In the genomic region with DNA sequence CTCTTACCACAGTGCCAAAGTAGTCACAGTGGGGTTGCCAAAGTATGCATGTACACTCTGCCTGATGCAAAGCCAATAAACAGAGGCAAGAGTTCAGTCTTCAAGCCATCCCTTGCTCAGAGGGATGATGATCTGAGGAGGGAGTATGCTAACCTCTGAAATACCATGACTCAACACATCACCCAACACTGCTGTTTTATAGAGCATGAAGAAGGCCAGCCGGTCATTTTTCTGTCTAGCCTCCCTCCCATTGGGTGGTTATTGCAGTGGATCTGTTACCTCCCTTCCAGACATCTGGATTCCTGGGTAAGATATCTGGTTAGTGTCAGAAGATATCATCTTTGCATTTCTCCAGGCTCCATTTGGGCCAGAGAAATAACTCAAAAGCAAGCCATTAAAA, we compare ENCODE assay signal across 24 mouse cellular contexts. TPM values are rescaled to one million over a fixed set of nuclear protein-coding genes. Genes with fewer than 3 reads are reported as not detected.
DNase-seq lines count a peak whose midpoint lies in the region; ATAC-seq and TF ChIP-seq lines count a peak whose summit lies in the region.
"Had no signal": no experiment of that assay in that cellular context is flagged by ENCODE, and none has a peak within 500 bp of the region (broad histone marks: within the 10 kb centered on the region; RNA-seq: fewer than 3 reads in every experiment).

No protein-coding gene starts in this region.

- H3K4me3 ChIP-seq in intestine, embryonic 14.5 days (ENCODE audit: low read depth, low read length): no peak overlapping the region
- H3K4me3 ChIP-seq in intestine, postnatal 0 days (ENCODE audit: low read depth, low read length): no peak overlapping the region
- no peak overlapping the region for H3K4me3 ChIP-seq in kidney, embryonic 15.5 days (replicated peaks)
- H3K4me3 ChIP-seq in kidney, postnatal 0 days (replicated peaks; ENCODE audit: low read depth, low read length): no peak overlapping the region
- H3K4me3 ChIP-seq: embryonic facial prominence, embryonic 12.5 days; embryonic facial prominence, embryonic 15.5 days; erythroblast, embryonic 14.5 days; forebrain, embryonic 10.5 days; forebrain, embryonic 12.5 days had no signal

- ATAC-seq in intestine, embryonic 14.5 days (replicated peaks; ENCODE audit: low FRiP score, low TSS enrichment, low read depth): peak; percentile 43; the same call in 1 of the 2 replicates
- no peak for ATAC-seq in intestine, postnatal 0 days
- peak; percentile 83 for ATAC-seq in kidney, embryonic 15.5 days (replicated peaks; ENCODE audit: low FRiP score)
- peak; percentile 63 for ATAC-seq in kidney, postnatal 0 days (replicated peaks; ENCODE audit: low FRiP score, low read depth)
- ATAC-seq: forebrain, embryonic 14.5 days; forebrain, embryonic 16.5 days had no signal

- no peaks in the 10 kb centered on the region for H3K27me3 ChIP-seq in intestine, embryonic 14.5 days (replicated peaks; ENCODE audit: control insufficient read depth, insufficient read depth, low read length)
- no peaks in the 10 kb centered on the region for H3K27me3 ChIP-seq in intestine, postnatal 0 days (replicated peaks; ENCODE audit: control insufficient read depth, insufficient read depth, low read length)
- H3K27me3 ChIP-seq in kidney, embryonic 15.5 days: no peaks in the 10 kb centered on the region
- no peaks in the 10 kb centered on the region for H3K27me3 ChIP-seq in kidney, postnatal 0 days (ENCODE audit: insufficient read depth, low read length)
- H3K27me3 ChIP-seq: embryonic facial prominence, embryonic 12.5 days; embryonic facial prominence, embryonic 15.5 days; forebrain, embryonic 12.5 days had no signal

- H3K9ac ChIP-seq in intestine, embryonic 14.5 days (ENCODE audit: low read length): no peak overlapping the region
- H3K9ac ChIP-seq in intestine, postnatal 0 days (ENCODE audit: low read depth, low read length): no peak overlapping the region
- no peak overlapping the region for H3K9ac ChIP-seq in kidney, embryonic 15.5 days
- no peak overlapping the region for H3K9ac ChIP-seq in kidney, postnatal 0 days (ENCODE audit: low read depth, low read length)
- H3K9ac ChIP-seq: embryonic facial prominence, embryonic 12.5 days; embryonic facial prominence, embryonic 15.5 days; forebrain, embryonic 12.5 days had no signal

- WGBS in intestine, embryonic 14.5 days: 45% methylated on average over 1 of the region's 1 CpGs
- 73% methylated on average over 1 of the region's 1 CpGs for WGBS in intestine, postnatal 0 days
- 36% methylated on average over 1 of the region's 1 CpGs for WGBS in kidney, embryonic 15.5 days
- 24% methylated on average over 1 of the region's 1 CpGs for WGBS in kidney, postnatal 0 days

- no peak for DNase-seq in intestine, embryonic 14.5 days (ENCODE audit: low spot score)
- no peak for DNase-seq in kidney, postnatal 25 days
- peak; percentile 50 for DNase-seq in kidney, postnatal 0 days (ENCODE audit: low spot score)
- no peak for DNase-seq in kidney, postnatal 36 days
- DNase-seq: adrenal gland, adult 2 months; adrenal gland, postnatal 10 days; adrenal gland, postnatal 25 days; cerebellum, adult 11 months; cerebellum, adult 18-20 months; cerebellum, adult 8-10 months; cerebellum, adult 9-11 months; cerebellum, postnatal 14 days; cerebellum, postnatal 36 days; embryo, embryonic 11 days had no signal

- no peak overlapping the region for H3K4me2 ChIP-seq in intestine, embryonic 14.5 days (ENCODE audit: low read length)
- no peak overlapping the region for H3K4me2 ChIP-seq in intestine, postnatal 0 days (replicated peaks; ENCODE audit: low read depth)
- H3K4me2 ChIP-seq in kidney, embryonic 15.5 days: no peak overlapping the region
- H3K4me2 ChIP-seq in kidney, postnatal 0 days (ENCODE audit: low read length): no peak overlapping the region
- H3K4me2 ChIP-seq: embryonic facial prominence, embryonic 12.5 days; embryonic facial prominence, embryonic 15.5 days; forebrain, embryonic 12.5 days had no signal

- no peaks in the 10 kb centered on the region for H3K36me3 ChIP-seq in intestine, embryonic 14.5 days (ENCODE audit: control insufficient read depth, insufficient read depth, low read length)
- H3K36me3 ChIP-seq in intestine, postnatal 0 days (ENCODE audit: control insufficient read depth, insufficient read depth): no peaks in the 10 kb centered on the region
- no peaks in the 10 kb centered on the region for H3K36me3 ChIP-seq in kidney, embryonic 15.5 days
- H3K36me3 ChIP-seq in kidney, postnatal 0 days (ENCODE audit: insufficient read depth, low read length): no peaks in the 10 kb centered on the region
- H3K36me3 ChIP-seq: embryonic facial prominence, embryonic 12.5 days; embryonic facial prominence, embryonic 15.5 days; forebrain, embryonic 10.5 days; forebrain, embryonic 12.5 days had no signal

- no peaks in the 10 kb centered on the region for H3K4me1 ChIP-seq in intestine, embryonic 14.5 days (replicated peaks; ENCODE audit: control insufficient read depth, insufficient read depth, low read length)
- H3K4me1 ChIP-seq in intestine, postnatal 0 days (replicated peaks; ENCODE audit: control insufficient read depth, insufficient read depth, low read length): no peaks in the 10 kb centered on the region
- H3K4me1 ChIP-seq in kidney, embryonic 15.5 days: no peaks in the 10 kb centered on the region
- no peaks in the 10 kb centered on the region for H3K4me1 ChIP-seq in kidney, postnatal 0 days (replicated peaks; ENCODE audit: insufficient read depth, low read length)
- H3K4me1 ChIP-seq: embryonic facial prominence, embryonic 12.5 days; embryonic facial prominence, embryonic 15.5 days; forebrain, embryonic 10.5 days; forebrain, embryonic 12.5 days had no signal

- no peak for TF ChIP-seq CTCF in intestine, postnatal 0 days (IDR thresholded peaks at IDR 0.05; ENCODE audit: low read depth)
- no peak for TF ChIP-seq CTCF in kidney, postnatal 0 days (IDR thresholded peaks at IDR 0.05; ENCODE audit: low read depth)

- no peaks in the 10 kb centered on the region for H3K9me3 ChIP-seq in intestine, embryonic 14.5 days (ENCODE audit: control insufficient read depth, low read length)
- H3K9me3 ChIP-seq in intestine, postnatal 0 days (ENCODE audit: control insufficient read depth): no peaks in the 10 kb centered on the region
- no peaks in the 10 kb centered on the region for H3K9me3 ChIP-seq in kidney, embryonic 15.5 days (replicated peaks)
- H3K9me3 ChIP-seq in kidney, postnatal 0 days (replicated peaks; ENCODE audit: low read length): no peaks in the 10 kb centered on the region
- H3K9me3 ChIP-seq: embryonic facial prominence, embryonic 12.5 days; embryonic facial prominence, embryonic 15.5 days; forebrain, embryonic 10.5 days; forebrain, embryonic 12.5 days had no signal

- no peak overlapping the region for H3K27ac ChIP-seq in intestine, embryonic 14.5 days (ENCODE audit: low read depth)
- H3K27ac ChIP-seq in intestine, postnatal 0 days (ENCODE audit: low read depth, low read length): no peak overlapping the region
- no peak overlapping the region for H3K27ac ChIP-seq in kidney, embryonic 15.5 days
- H3K27ac ChIP-seq in kidney, postnatal 0 days: no peak overlapping the region
- H3K27ac ChIP-seq: embryonic facial prominence, embryonic 12.5 days; embryonic facial prominence, embryonic 15.5 days; forebrain, embryonic 10.5 days; forebrain, embryonic 12.5 days had no signal

RNA-seq across cellular contexts. Expression of a gene that starts 34.2 kb away (rescaled TPM):
- polyA plus RNA-seq in intestine, embryonic 14.5 days (2014; fragmentation: Nextera tagmentation; extraction: Ambion mirVana): 0.71 and 0.80 TPM in 2 replicates
- polyA plus RNA-seq in intestine, postnatal 0 days (2015; fragmentation: Nextera tagmentation; extraction: Ambion mirVana): 0.04 and 0.05 TPM in 2 replicates
- 1.2 and 2.2 TPM in 2 replicates for polyA plus RNA-seq in kidney, embryonic 15.5 days (2015; fragmentation: Nextera tagmentation; extraction: Ambion mirVana)
- polyA plus RNA-seq in kidney, postnatal 0 days (2015; fragmentation: Nextera tagmentation; extraction: Ambion mirVana): 0.20 TPM in 2 replicates
- polyA plus RNA-seq: C2C12 had no signal
